Mouse (Mus musculus): ENCODE measurements at regions not wholly inside any gene's neighbourhood (a gene's known extent, or its start where the extent isn't known, plus 50 kb on each side); places are given as distances from the start of the nearest gene placed in this dataset.

GRCm38 (mm10) chr10:117528575-117529268, 100.6 kb upstream of the Cpm start:
- no peak for DNase-seq (ENCODE audit: low spot score in 2 of 2)

GRCm38 (mm10) chr10:117527979-117528378, 101.3 kb upstream of the Cpm start:
- no peak for DNase-seq (ENCODE audit: low spot score in 2 of 2)

GRCm38 (mm10) chr10:117527243-117527642, 102.1 kb upstream of the Cpm start:
- no peak for DNase-seq (ENCODE audit: low spot score in 2 of 2)

- DNase-seq (ENCODE audit: low spot score in 2 of 2), result no peak
Observed at GRCm38 (mm10) chr10:117526834-117527188, 102.5 kb upstream of the Cpm start.

GRCm38 (mm10) chr10:117526008-117526833, 103.1 kb upstream of the Cpm start:
- DNase-seq (ENCODE audit: low spot score in 2 of 2), result no peak

- DNase-seq (ENCODE audit: low spot score in 2 of 2), result no peak
Observed at GRCm38 (mm10) chr10:117525608-117526007, 103.7 kb upstream of the Cpm start.

GRCm38 (mm10) chr10:117524926-117525565, 104.3 kb upstream of the Cpm start:
- no peak for DNase-seq (ENCODE audit: low spot score in 2 of 2)

GRCm38 (mm10) chr10:117524101-117524500, 105.2 kb upstream of the Cpm start:
- no peak for DNase-seq (ENCODE audit: low spot score in 2 of 2)

- no peak for DNase-seq (ENCODE audit: low spot score in 2 of 2)
Observed at GRCm38 (mm10) chr10:117522906-117523829, 106.1 kb upstream of the Cpm start.

- DNase-seq (ENCODE audit: low spot score in 2 of 2), result no peak
Observed at GRCm38 (mm10) chr10:117522373-117522772, 106.9 kb upstream of the Cpm start.

- DNase-seq (ENCODE audit: low spot score in 2 of 2), result no peak
Observed at GRCm38 (mm10) chr10:117521315-117522270, 107.7 kb upstream of the Cpm start.

GRCm38 (mm10) chr10:117520536-117521314, 108.6 kb upstream of the Cpm start:
- DNase-seq (ENCODE audit: low spot score in 2 of 2), result no peak

- no peak for DNase-seq (ENCODE audit: low spot score in 2 of 2)
Observed at GRCm38 (mm10) chr10:117519670-117520535, 109.4 kb upstream of the Cpm start.

- no peak for DNase-seq (ENCODE audit: low spot score in 2 of 2)
Observed at GRCm38 (mm10) chr10:117518793-117519669, 110.3 kb upstream of the Cpm start.

- DNase-seq (ENCODE audit: low spot score in 2 of 2), result no peak
Observed at GRCm38 (mm10) chr10:117517800-117518770, 111.2 kb upstream of the Cpm start.

- no peak for DNase-seq (ENCODE audit: low spot score in 2 of 2)
Observed at GRCm38 (mm10) chr10:117517071-117517714, 112.1 kb upstream of the Cpm start.

All from gastrocnemius, adult 8-10 months (tissue).